Mouse (Mus musculus) bone marrow, adult 2 months (tissue): Measurements from ENCODE around the gene Plekhg4.

Experiments
- CTCF ChIP-seq: fragments of 200-500 bp; IDR thresholded peaks from 2 replicates; pipeline ENCODE4 v1.5.1; 2011; ENCODE audit warnings: low read length, control low read depth; ENCODE audit not compliant: control insufficient read depth, insufficient read depth
- POLR2A ChIP-seq: fragments of 200-500 bp; IDR thresholded peaks from 2 replicates; pipeline ENCODE4 v1.6.1; 2011; ENCODE audit warnings: low read depth, mild to moderate bottlenecking, control low read depth, low read length, borderline replicate concordance; ENCODE audit not compliant: control insufficient read depth

GRCm38 (mm10) chr8:105408331-105408730 is 35.3 kb downstream of the Plekhg4 start:
- TF ChIP-seq CTCF (no peak), POLR2A (no peak)
